7 mouse cellular contexts compared by ENCODE assay signal in genomic region chr7:126089782-126090181, GRCm38 (mm10). TPM values are rescaled to one million over a fixed set of nuclear protein-coding genes. Genes with fewer than 3 reads are reported as not detected.
DNase-seq lines count a peak whose midpoint lies in the region; ATAC-seq and TF ChIP-seq lines count a peak whose summit lies in the region.

No protein-coding gene starts in this region.

- peak; percentile 54 for DNase-seq in midbrain, embryonic 10.5 days (ENCODE audit: low spot score)
- peak; percentile 37 for DNase-seq in T-cell, adult 2 months (ENCODE audit: low spot score)
- peak; percentile 58 for DNase-seq in cerebellum, adult 8-10 months
- peak; percentile 74 for DNase-seq in heart, postnatal 4 days
- DNase-seq in lung, embryonic 14.5 days = peak; percentile 89
- peak; percentile 27 for DNase-seq in spleen, adult 12 weeks (ENCODE audit: low spot score)

- 20% methylated on average over 6 of the region's 6 CpGs for WGBS in midbrain, embryonic 10.5 days
- WGBS in midbrain, embryonic 13.5 days = 13% methylated on average over 6 of the region's 6 CpGs
- 13% methylated on average over 6 of the region's 6 CpGs for WGBS in lung, embryonic 14.5 days

- H3K4me3 ChIP-seq in midbrain, embryonic 10.5 days = no peak overlapping the region
- no peak overlapping the region for H3K4me3 ChIP-seq in midbrain, embryonic 13.5 days (replicated peaks)
- no peak overlapping the region for H3K4me3 ChIP-seq in lung, embryonic 14.5 days (ENCODE audit: low read depth, low read length)

- peaks cover 21% of the 10 kb centered on the region for H3K4me1 ChIP-seq in midbrain, embryonic 10.5 days
- H3K4me1 ChIP-seq in midbrain, embryonic 13.5 days (replicated peaks) = peaks cover 19% of the 10 kb centered on the region
- no peaks in the 10 kb centered on the region for H3K4me1 ChIP-seq in lung, embryonic 14.5 days (ENCODE audit: insufficient read depth)

- H3K27ac ChIP-seq in midbrain, embryonic 10.5 days (replicated peaks) = no peak overlapping the region
- no peak overlapping the region for H3K27ac ChIP-seq in midbrain, embryonic 13.5 days
- no peak overlapping the region for H3K27ac ChIP-seq in lung, embryonic 14.5 days (ENCODE audit: low read depth)

- H3K9ac ChIP-seq in midbrain, embryonic 13.5 days (replicated peaks) = no peak overlapping the region
- no peak overlapping the region for H3K9ac ChIP-seq in lung, embryonic 14.5 days

- peaks cover 5% of the 10 kb centered on the region; the same call in 1 of the 2 replicates for H3K9me3 ChIP-seq in midbrain, embryonic 10.5 days (replicated peaks)
- no peaks in the 10 kb centered on the region; the same call in 1 of the 2 replicates for H3K9me3 ChIP-seq in midbrain, embryonic 13.5 days
- peaks cover 4% of the 10 kb centered on the region; the same call in 1 of the 2 replicates for H3K9me3 ChIP-seq in lung, embryonic 14.5 days (ENCODE audit: low read depth, low read length)

- peak; percentile 90 for TF ChIP-seq CTCF in lung, embryonic 14.5 days (IDR thresholded peaks at IDR 0.05; ENCODE audit: low read depth)

- peaks cover 20% of the 10 kb centered on the region for H3K27me3 ChIP-seq in midbrain, embryonic 10.5 days (ENCODE audit: low read depth, poor library complexity, severe bottlenecking)
- H3K27me3 ChIP-seq in midbrain, embryonic 13.5 days = peaks cover 5% of the 10 kb centered on the region
- peaks cover 5% of the 10 kb centered on the region for H3K27me3 ChIP-seq in lung, embryonic 14.5 days (ENCODE audit: insufficient read depth, low read length)

- no peak for ATAC-seq in midbrain, embryonic 13.5 days
- ATAC-seq in lung, embryonic 14.5 days (ENCODE audit: insufficient read depth) = peak; percentile 43; the same call in 1 of the 2 replicates

- no peaks in the 10 kb centered on the region for H3K36me3 ChIP-seq in midbrain, embryonic 10.5 days
- no peaks in the 10 kb centered on the region for H3K36me3 ChIP-seq in midbrain, embryonic 13.5 days
- H3K36me3 ChIP-seq in lung, embryonic 14.5 days (ENCODE audit: insufficient read depth) = no peaks in the 10 kb centered on the region

- H3K4me2 ChIP-seq in midbrain, embryonic 13.5 days (replicated peaks) = no peak overlapping the region
- H3K4me2 ChIP-seq in lung, embryonic 14.5 days = no peak overlapping the region

RNA-seq across cellular contexts. Expression of gene Gsg1l, which starts 7.6 kb away (rescaled TPM):
- polyA plus RNA-seq in midbrain, embryonic 10.5 days (2016; fragmentation: Nextera tagmentation; extraction: Ambion mirVana) = 1.1 and 1.9 TPM in 2 replicates
- 5.0 and 6.8 TPM in 2 replicates for polyA plus RNA-seq in midbrain, embryonic 13.5 days (2015; fragmentation: Nextera tagmentation; extraction: Ambion mirVana)
- total RNA-seq in heart, postnatal 4 days (2021) = 10 to 100 TPM; 17.6 to 18.8 TPM
- polyA plus RNA-seq in lung, embryonic 14.5 days (2014; fragmentation: Nextera tagmentation; extraction: Ambion mirVana) = 3.2 and 3.3 TPM in 2 replicates

Comparison
In these comparisons a context has a peak if more than half of its experiments do, and no peak if none do; other contexts are left out.
1. DNase-seq: peak in every context shown above with its lines; median percentile 89 in lung, embryonic 14.5 days; 74 in heart, postnatal 4 days; 58 in cerebellum, adult 8-10 months; 54 in midbrain, embryonic 10.5 days; 37 in T-cell, adult 2 months; 27 in spleen, adult 12 weeks.